Mouse (Mus musculus): ENCODE results near the gene Dtx2.
A peak's percentile ranks its signal among the peaks of the same experiment; 100 is the strongest.

Dtx2 gene

GRCm38 (mm10) chr5:135994725-135995687 is at the start of gene Dtx2:
Dtx2 (plus strand) TSS chr5:135994800.
- DNase-seq (ENCODE audit: low read depth, low spot score) = peak; percentile 92

DNA sequence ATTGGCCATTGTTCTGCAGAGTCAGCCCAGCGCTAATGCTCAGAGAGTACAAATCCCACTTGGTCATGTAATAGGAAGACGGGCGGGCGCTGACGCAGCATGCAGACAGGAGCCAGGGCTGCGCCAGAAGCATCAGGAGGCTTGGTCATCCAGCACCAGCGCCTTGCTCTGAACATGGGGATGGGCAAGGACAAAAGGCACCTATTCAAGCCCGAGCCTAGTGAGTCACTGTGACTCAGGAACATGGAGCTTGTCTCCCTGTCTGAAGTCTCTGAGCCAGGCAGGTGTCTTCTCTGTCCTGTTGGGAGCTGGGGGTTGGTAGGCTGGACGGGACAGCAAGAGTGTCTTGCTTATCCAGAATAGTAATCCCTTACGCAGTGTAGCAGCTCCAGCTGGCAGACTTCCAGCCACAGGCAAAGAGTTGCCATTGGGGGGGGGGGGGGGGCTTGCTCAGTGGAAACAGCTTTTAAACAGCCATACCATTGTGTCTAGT is 48.6 kb upstream of the Dtx2 start:
- no peak for DNase-seq (ENCODE audit: low read depth, low spot score)

GRCm38 (mm10) chr5:135946621-135947020 is 48.0 kb upstream of the Dtx2 start:
- no peak for DNase-seq (ENCODE audit: low read depth, low spot score)

- no peak for DNase-seq (ENCODE audit: low read depth, low spot score)
Measured at GRCm38 (mm10) chr5:135950710-135951412, 43.7 kb upstream of the Dtx2 start.

GRCm38 (mm10) chr5:135951660-135952059 is 42.9 kb upstream of the Dtx2 start:
- no peak for DNase-seq (ENCODE audit: low read depth, low spot score)

- DNase-seq (ENCODE audit: low read depth, low spot score) = no peak
Measured at GRCm38 (mm10) chr5:135952830-135953229, 41.8 kb upstream of the Dtx2 start.

DNA sequence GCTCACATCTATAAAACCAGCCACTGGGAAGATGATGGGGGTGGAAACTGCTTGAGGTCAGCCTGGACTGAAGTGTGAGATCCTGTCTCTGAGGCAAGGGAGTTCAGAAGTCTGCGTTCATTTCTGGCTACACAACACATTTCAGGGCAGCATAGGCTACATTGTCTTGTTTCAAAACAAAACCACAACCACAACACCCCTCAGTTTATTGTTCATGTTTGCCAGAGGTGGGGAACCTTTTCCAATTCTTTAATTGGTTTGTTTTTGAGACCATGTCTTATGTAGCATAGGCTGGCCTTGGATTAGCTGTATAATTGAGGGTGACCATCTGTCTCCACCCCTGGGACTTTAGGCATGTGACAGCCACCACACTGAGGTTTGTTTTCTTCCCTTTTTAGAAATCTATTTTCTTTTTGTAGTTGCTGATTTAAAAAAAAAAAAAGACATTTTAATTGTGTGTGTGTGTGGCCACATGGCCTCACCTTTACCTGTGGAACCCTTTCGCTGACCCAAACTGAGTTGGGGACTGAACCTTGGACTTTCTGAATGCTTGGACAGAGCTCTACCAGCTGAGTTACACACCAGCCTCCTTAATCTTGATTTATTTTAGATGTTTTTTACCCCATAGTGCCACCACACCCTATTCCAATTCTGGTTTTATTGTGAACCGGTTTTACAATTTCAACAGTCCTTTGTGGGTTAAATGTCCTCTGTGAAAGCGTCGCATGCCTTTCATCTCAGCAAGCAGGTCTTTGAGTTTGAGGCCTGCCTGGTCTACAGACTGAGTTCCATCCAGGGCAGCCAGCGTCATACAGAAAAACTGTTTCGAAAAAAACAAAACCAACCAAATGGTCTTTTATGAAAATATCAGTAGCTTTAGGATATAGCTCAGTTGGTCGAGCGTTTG is 38.0 kb upstream of the Dtx2 start:
- DNase-seq (ENCODE audit: low read depth, low spot score) = peak; percentile 41

- DNase-seq (ENCODE audit: low read depth, low spot score) = peak; percentile 99
Measured at GRCm38 (mm10) chr5:135957207-135957974, 37.2 kb upstream of the Dtx2 start.

DNA sequence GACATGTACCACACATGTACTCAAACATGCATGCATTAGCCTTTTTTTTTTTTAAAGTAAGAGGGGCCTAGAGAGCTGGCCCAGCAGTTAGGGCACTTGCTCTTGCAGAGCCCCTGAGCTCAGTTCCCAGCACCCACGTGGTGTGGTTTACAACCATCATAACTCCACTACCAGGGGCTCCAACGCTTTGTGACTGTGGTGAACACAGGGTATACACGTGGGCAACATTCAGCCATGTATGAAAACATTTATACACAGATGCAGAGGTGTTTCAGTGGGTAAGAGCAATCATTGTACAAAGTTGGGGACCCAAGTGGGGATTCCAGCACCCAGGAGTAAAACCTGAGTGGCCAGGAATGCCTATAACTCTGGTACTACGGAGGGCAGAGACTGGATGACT is 36.2 kb upstream of the Dtx2 start:
- no peak for DNase-seq (ENCODE audit: low read depth, low spot score)

- no peak for DNase-seq (ENCODE audit: low read depth, low spot score)
Measured at GRCm38 (mm10) chr5:135959911-135960310, 34.7 kb upstream of the Dtx2 start.

- no peak for DNase-seq (ENCODE audit: low read depth, low spot score)
Measured at GRCm38 (mm10) chr5:135960909-135961635, 33.5 kb upstream of the Dtx2 start.

DNA sequence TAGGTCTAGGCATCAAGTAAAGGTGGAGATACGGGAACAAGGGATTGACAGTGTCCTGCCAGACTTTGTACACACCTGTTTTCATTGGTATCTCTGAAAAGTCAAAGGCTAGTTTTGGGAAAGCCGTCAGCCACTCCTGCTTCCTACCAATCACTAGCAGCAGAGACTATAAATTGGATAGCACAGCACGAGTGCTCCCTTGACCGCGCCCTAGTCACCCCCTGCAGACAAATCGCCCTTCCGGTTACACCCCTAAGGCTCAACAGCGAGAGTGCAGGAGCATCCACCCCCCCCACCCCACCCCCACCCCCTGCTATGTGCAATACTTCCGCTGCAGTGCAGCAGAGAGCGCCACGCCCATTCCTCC is 32.5 kb upstream of the Dtx2 start:
- DNase-seq (ENCODE audit: low read depth, low spot score) = no peak

DNA sequence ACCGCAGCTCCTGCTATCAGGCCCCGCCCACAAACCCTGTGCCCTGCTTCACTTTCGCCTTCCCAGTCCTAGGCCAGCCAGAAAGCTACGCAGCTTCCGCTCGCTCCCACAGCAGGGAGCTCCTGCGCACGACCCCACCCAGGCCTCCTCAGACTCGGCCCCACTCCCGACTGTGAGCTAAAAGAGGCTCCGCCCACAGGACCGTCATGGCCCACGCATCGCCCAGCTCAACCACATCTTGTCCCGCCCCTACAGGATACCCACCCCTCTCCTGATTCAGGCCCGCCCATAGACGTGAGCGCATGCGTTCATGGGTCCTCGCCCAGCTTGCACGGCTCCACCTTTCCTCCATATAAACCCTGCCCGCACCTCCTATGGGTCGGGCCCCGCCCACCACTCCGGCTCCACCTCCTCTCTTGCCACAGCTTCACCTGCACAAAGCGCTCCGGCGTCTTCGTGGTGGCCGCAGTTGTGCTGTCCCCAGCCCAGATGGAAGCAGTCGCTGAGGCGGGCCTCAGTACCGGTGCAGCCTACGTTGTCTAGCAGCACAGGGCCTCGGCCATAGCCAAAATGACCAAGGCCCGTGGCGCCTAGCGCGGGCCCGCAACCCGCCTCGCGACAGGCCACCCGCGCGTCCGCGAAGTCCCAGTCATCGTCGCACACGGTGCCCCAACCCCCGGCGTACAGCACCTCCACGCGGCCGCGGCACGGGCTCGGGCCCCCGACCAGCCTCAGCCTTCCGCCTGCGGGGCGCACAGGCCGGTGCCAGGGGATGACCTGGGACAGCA is 31.9 kb upstream of the Dtx2 start:
- peak; percentile 100 for DNase-seq (ENCODE audit: low read depth, low spot score)

- DNase-seq (ENCODE audit: low read depth, low spot score) = no peak
Measured at GRCm38 (mm10) chr5:135963280-135963627, 31.3 kb upstream of the Dtx2 start.

DNA sequence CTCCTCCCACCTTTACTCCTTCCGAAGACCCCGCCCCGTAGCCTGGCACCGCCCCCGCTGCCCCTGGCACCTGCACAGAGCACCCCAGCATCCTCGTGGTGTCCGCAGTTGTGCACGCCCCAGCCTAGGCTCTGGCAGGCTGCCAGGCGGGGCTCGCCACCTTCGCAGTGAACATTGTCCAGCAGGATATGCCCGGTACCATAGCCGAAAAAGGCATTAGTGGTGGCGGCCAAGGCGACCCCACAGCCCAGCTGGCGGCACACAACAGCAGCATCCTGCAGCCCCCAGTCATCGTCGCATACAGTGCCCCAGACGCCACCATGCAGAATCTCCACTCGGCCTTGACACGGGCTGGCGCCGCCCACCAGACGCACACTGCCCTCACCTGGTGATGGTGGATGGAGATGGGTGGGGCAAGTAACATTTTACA is 29.1 kb upstream of the Dtx2 start:
- no peak for DNase-seq (ENCODE audit: low read depth, low spot score)

DNA sequence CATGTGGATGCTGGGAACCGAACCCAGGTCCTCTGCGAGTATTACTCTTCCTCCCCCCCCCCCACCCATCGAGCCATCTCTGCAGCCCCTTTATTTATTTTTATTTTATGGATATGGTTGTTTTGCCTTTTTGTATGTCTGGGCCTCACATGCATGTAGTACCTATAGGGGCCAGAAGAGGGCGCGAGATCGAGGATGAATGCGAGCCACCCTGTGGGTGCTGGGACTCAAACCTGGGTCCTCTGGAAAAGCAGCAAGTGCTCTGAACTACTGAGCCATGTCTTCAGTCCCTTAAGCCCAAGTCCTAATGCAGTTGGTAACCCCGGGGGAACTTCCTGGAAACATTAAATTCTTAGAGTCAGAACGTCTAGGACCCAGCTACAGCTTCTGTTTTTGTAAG is 27.7 kb upstream of the Dtx2 start:
- DNase-seq (ENCODE audit: low read depth, low spot score) = peak; percentile 43

GRCm38 (mm10) chr5:135968781-135969180 is 25.8 kb upstream of the Dtx2 start:
- DNase-seq (ENCODE audit: low read depth, low spot score) = peak; percentile 70

DNA sequence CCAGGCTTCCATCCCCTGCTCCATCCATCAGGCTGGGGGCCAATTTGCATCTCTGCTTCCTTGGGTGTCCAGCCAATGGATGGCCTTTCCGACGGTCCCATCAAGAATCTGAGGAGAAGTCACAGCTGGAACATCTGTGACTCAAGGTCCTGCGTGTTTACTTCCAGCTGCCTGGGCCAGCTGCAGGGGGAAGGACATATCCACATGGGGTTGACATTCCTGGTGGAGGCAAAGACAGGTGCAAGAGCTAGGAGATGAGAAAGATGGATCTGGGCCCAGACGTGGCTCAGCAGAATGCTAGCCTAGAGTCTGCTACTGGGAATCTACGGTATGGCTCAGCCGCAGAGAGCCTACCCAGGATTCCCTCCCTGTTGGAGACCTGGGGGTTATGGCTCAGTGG is 24.4 kb upstream of the Dtx2 start:
- no peak for DNase-seq (ENCODE audit: low read depth, low spot score)

GRCm38 (mm10) chr5:135971876-135972275 is 22.7 kb upstream of the Dtx2 start:
- DNase-seq (ENCODE audit: low read depth, low spot score) = no peak
